Mouse (Mus musculus) midbrain, embryonic 12.5 days (tissue): ENCODE measurements around the gene Clec2e. TPM values are rescaled to one million over a fixed set of nuclear protein-coding genes. Genes with fewer than 3 reads are reported as not detected.

ENCODE experiments used
- ATAC-seq: fragments of 200-750 bp; cut with Nextera tagmentation; 2 replicates; pipeline ENCODE4 v1.8.0; 2017; ENCODE audit warnings: low read depth, moderate TSS enrichment, moderate library complexity; ENCODE audit not compliant: low FRiP score
- H3K27ac ChIP-seq: fragments of 300-500 bp; sonication (generic); replicated peaks from 2 replicates; pipeline ENCODE4 v1.5.1; 2016; ENCODE audit warnings: mild to moderate bottlenecking
- H3K27me3 ChIP-seq: fragments of 300-500 bp; sonication (generic); 2 replicates; pipeline ENCODE4 v1.6.1; 2016; ENCODE audit warnings: mild to moderate bottlenecking
- H3K36me3 ChIP-seq: fragments of 300-500 bp; sonication (generic); 2 replicates; pipeline ENCODE4 v1.6.1; 2016
- H3K4me1 ChIP-seq: fragments of 300-500 bp; sonication (generic); 2 replicates; pipeline ENCODE4 v1.6.1; 2016
- H3K4me2 ChIP-seq: fragments of 300-500 bp; sonication (generic); replicated peaks from 2 replicates; pipeline ENCODE4 v1.6.1; 2016; ENCODE audit warnings: mild to moderate bottlenecking, moderate library complexity
- H3K4me3 ChIP-seq: fragments of 300-500 bp; sonication (generic); 2 replicates; pipeline ENCODE4 v1.5.1; 2016; ENCODE audit warnings: mild to moderate bottlenecking
- H3K9ac ChIP-seq: fragments of 300-500 bp; sonication (generic); replicated peaks from 2 replicates; pipeline ENCODE4 v1.6.1; 2016; ENCODE audit warnings: mild to moderate bottlenecking, moderate library complexity
- H3K9me3 ChIP-seq: fragments of 300-500 bp; sonication (generic); 2 replicates; pipeline ENCODE4 v1.6.1; 2016; ENCODE audit warnings: mild to moderate bottlenecking
- WGBS: fragments of 180-500 bp; shearing (Covaris S2); methylation state at CpG from one replicate; pipeline ENCODE4 v1.1.7; 2016; 5-methylcytosine and 5-hydroxymethylcytosine counted together
- polyA plus RNA-seq: library from polyadenylated mRNA; unstranded; fragments of >200 nt; fragmentation: Nextera tagmentation; extraction: Ambion mirVana; gene quantifications from 2 replicates; pipeline ENCODE4 v1.2.1, GENCODE M21; 2016

Gene Clec2e
- polyA plus RNA-seq, 1 experiment from 2014 or later: not detected

DNA sequence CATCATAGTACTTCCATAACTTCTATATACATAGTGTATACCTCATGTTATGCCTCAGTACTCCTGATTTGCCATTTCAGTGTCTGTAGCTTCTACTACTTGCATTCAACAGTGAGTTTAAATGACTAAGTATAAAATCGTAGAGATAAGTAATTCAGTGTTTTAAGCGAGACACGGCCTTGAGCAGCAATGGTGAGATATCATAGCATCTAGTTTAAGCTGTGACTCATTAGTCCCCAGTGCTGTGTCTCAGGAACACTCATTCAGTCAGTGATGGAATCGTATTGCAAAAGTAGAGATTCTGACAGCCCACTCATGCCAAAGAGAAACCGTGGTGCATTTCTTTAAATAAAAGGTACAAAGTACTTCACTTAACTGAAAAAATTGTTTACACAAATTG lies 49.0 kb downstream of the Clec2e start:
- no peak overlapping the region for H3K9ac ChIP-seq
- WGBS: 90% methylated on average over 5 of the region's 5 CpGs
- peaks cover 8% of the 10 kb centered on the region; the same call in 1 of the 2 replicates for H3K4me1 ChIP-seq
- ATAC-seq: no peak
- no peaks in the 10 kb centered on the region for H3K27me3 ChIP-seq
- no peak overlapping the region for H3K27ac ChIP-seq
- H3K9me3 ChIP-seq: no peaks in the 10 kb centered on the region
- H3K4me3 ChIP-seq: no peak overlapping the region
- H3K4me2 ChIP-seq: no peak overlapping the region
- H3K36me3 ChIP-seq: no peaks in the 10 kb centered on the region

DNA sequence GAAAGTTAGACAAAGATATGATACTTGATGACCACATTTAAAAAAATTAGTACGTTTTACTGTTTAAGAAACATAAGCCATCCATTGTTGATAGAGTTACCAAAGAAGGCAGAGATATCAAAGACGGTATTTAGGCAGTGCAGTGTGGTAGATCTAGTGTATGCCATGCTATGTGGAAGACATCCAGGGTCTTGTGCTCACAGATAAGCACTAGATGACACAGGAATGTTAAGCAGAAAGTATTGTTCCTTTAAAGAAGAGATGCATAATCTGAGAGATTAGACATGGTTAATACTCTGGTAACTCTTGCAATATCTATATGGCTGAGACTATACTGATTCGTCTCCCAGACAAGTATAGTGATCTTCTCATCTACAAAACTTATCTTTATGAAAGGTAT lies 49.6 kb downstream of the Clec2e start:
- 83% methylated on average over 3 of the region's 3 CpGs for WGBS

GRCm38 (mm10) chr6:129049596-129050251 lies 51.0 kb downstream of the Clec2e start:
- no peak overlapping the region for H3K9ac ChIP-seq
- peak overlapping the region; percentile 43 for H3K4me3 ChIP-seq
- H3K36me3 ChIP-seq: no peaks in the 10 kb centered on the region
- no peak overlapping the region for H3K27ac ChIP-seq
- WGBS: 1% methylated on average over 8 of the region's 8 CpGs
- H3K27me3 ChIP-seq: no peaks in the 10 kb centered on the region
- ATAC-seq: peak; percentile 57
- peaks cover 8% of the 10 kb centered on the region; the same call in 1 of the 2 replicates for H3K4me1 ChIP-seq
- peak overlapping the region; percentile 57 for H3K4me2 ChIP-seq
- H3K9me3 ChIP-seq: no peaks in the 10 kb centered on the region

More for the DNA sequence above, 49.6 kb downstream of the Clec2e start:
- Histone ChIP-seq H3K4me1 (peaks cover 8% of the 10 kb centered on the region; the same call in 1 of the 2 replicates), H3K9ac (no peak overlapping the region), H3K9me3 (no peaks in the 10 kb centered on the region), H3K4me3 (no peak overlapping the region), H3K36me3 (no peaks in the 10 kb centered on the region), H3K27ac (no peak overlapping the region), H3K4me2 (no peak overlapping the region), H3K27me3 (no peaks in the 10 kb centered on the region)
- no peak for ATAC-seq

DNA sequence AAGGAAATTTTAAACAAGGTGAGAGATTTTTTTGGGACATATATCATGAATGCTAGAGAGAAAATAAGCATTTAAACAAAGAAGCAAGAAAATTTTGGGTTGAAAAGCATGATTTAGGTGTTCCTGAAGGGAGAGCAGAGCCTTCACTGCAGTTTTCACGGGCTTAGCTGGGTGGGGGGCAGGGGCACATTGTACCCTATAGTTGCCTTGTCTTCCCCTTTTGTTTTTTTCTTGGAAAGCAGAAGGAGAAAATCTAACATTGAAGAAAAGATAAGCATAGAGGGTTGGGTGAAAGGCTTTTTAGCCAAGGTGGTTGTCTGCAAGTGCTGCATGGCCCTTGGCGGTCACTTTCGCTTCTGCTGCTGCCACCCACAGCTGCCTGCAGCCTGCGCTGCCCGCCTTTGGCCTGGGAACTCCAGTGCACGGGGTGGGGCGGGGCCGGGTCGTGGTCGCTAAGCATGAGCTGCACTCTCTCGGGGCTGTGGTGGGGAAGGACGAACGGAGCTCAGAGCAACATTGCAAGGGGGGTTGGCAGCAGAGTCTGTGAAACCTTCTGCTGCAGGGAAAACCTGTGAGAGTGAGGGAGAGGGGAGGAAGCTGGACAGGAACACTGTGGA lies 51.7 kb downstream of the Clec2e start:
- Histone ChIP-seq H3K4me3 (peak overlapping the region; percentile 43), H3K36me3 (no peaks in the 10 kb centered on the region), H3K9me3 (no peaks in the 10 kb centered on the region), H3K4me2 (peak overlapping the region; percentile 57), H3K27ac (no peak overlapping the region), H3K4me1 (peaks cover 8% of the 10 kb centered on the region; the same call in 1 of the 2 replicates), H3K27me3 (no peaks in the 10 kb centered on the region), H3K9ac (peak overlapping the region; percentile 56; the same call in 1 of the 2 replicates)
- ATAC-seq: peak; percentile 98
- WGBS: 0% methylated on average over 13 of the region's 13 CpGs

GRCm38 (mm10) chr6:129048381-129048780 lies 52.3 kb downstream of the Clec2e start:
- Histone ChIP-seq H3K27me3 (no peaks in the 10 kb centered on the region), H3K4me1 (peaks cover 8% of the 10 kb centered on the region; the same call in 1 of the 2 replicates), H3K36me3 (no peaks in the 10 kb centered on the region), H3K4me3 (no peak overlapping the region), H3K27ac (no peak overlapping the region), H3K9ac (no peak overlapping the region), H3K4me2 (no peak overlapping the region), H3K9me3 (no peaks in the 10 kb centered on the region)
- WGBS: 30% methylated on average over 4 of the region's 4 CpGs
- ATAC-seq: no peak

DNA sequence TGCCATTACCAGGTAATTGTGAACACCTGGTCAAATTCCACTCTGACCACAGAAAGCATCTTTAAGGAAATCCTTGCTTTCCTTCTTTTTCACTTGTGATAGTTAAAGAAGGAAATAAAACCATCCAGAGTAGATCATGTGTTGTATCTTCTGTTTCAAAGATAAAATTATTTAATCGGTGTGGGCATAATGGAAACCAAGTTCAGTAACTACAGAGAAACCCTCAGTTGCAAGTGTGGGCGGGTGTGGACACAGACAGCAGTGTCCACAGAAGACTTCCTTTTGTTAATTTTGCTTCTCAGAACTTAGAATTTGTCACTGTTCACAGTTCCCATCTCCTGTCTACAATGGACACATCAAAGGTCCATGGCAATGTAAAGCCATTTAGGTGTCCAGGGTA lies 55.1 kb downstream of the Clec2e start, which contains the start of gene Klrb1f:
Gene Klrb1f, plus strand, starts transcription at position 301 of the 400 bp plus-strand sequence.
- no peak for ATAC-seq
- H3K27ac ChIP-seq: no peak within 1 kb of the TSS
- WGBS: 89% methylated on average over 2 of the region's 2 CpGs
- H3K9me3 ChIP-seq: no peaks in the 10 kb centered on the region
- H3K27me3 ChIP-seq: no peaks in the 10 kb centered on the region
- H3K4me2 ChIP-seq: no peak within 1 kb of the TSS
- no peak within 1 kb of the TSS for H3K4me3 ChIP-seq
- peaks cover 8% of the 10 kb centered on the region; the same call in 1 of the 2 replicates for H3K4me1 ChIP-seq
- no peaks in the 10 kb centered on the region for H3K36me3 ChIP-seq
- H3K9ac ChIP-seq: no peak within 1 kb of the TSS

- no peaks in the 10 kb centered on the region for H3K4me1 ChIP-seq
- H3K9ac ChIP-seq: no peak overlapping the region
- no peak overlapping the region for H3K4me2 ChIP-seq
- H3K4me3 ChIP-seq: no peak overlapping the region
- no peak for ATAC-seq
- H3K9me3 ChIP-seq: no peaks in the 10 kb centered on the region
- no peaks in the 10 kb centered on the region for H3K36me3 ChIP-seq
- no peak overlapping the region for H3K27ac ChIP-seq
- H3K27me3 ChIP-seq: no peaks in the 10 kb centered on the region
Observed at GRCm38 (mm10) chr6:129042470-129042869, 58.2 kb downstream of the Clec2e start.

Other genes starting within 250 kb of the Clec2e start
- not detected in 2 replicates for gene Clec2i, start 213.3 kb downstream of the Clec2e start, polyA plus RNA-seq
- 0.26 and 0.35 TPM in 2 replicates for gene BC035044, start 209.8 kb downstream of the Clec2e start, polyA plus RNA-seq
- gene Clec2g, start 166.5 kb downstream of the Clec2e start, polyA plus RNA-seq: not detected in 2 replicates
- gene Klrb1f, start 55.0 kb downstream of the Clec2e start, polyA plus RNA-seq: not detected in 2 replicates
- gene Clec2d, start 79.7 kb upstream of the Clec2e start, polyA plus RNA-seq: 0.14 TPM in 1 of 2 replicates, not detected in the other
- gene Cd69, start 174.5 kb upstream of the Clec2e start, polyA plus RNA-seq: not detected in 2 replicates
- not detected in 2 replicates for gene 4922502D21Rik, start 230.9 kb upstream of the Clec2e start, polyA plus RNA-seq
- 0.14 and 0.21 TPM in 2 replicates for gene Clec12a, start 241.8 kb upstream of the Clec2e start, polyA plus RNA-seq